Mouse (Mus musculus) thymus, adult 2 months (tissue): ENCODE measurements at regions not wholly inside any gene's neighbourhood (a gene's known extent, or its start where the extent isn't known, plus 50 kb on each side); places are given as distances from the start of the nearest gene placed in this dataset.

Experiments used
- DNase-seq: peaks from one replicate; pipeline ENCODE4 v3.0.0; 2021
- H3K27ac ChIP-seq: fragments of 200-500 bp; 2 replicates; pipeline ENCODE4 v1.5.1; 2012; ENCODE audit warnings: low read length, control low read depth; ENCODE audit not compliant: control insufficient read depth, insufficient read depth
- H3K27me3 ChIP-seq: fragments of 200-500 bp; 2 replicates; pipeline ENCODE4 v1.6.1; 2012; ENCODE audit warnings: mild to moderate bottlenecking, low read length, moderate library complexity, mixed read lengths; ENCODE audit not compliant: control insufficient read depth, insufficient read depth
- H3K36me3 ChIP-seq: fragments of 200-500 bp; 2 replicates; pipeline ENCODE4 v1.6.1; 2012; ENCODE audit warnings: mild to moderate bottlenecking, low read length, moderate library complexity; ENCODE audit not compliant: control insufficient read depth, insufficient read depth
- H3K4me1 ChIP-seq: fragments of 200-500 bp; replicated peaks from 2 replicates; pipeline ENCODE4 v1.6.1; 2012; ENCODE audit warnings: low read length; ENCODE audit not compliant: control insufficient read depth, insufficient read depth
- H3K4me3 ChIP-seq: fragments of 200-500 bp; 2 replicates; pipeline ENCODE4 v1.5.1; 2012; ENCODE audit warnings: mild to moderate bottlenecking, low read length, control low read depth, moderate library complexity; ENCODE audit not compliant: control insufficient read depth, insufficient read depth
- CTCF ChIP-seq: fragments of 200-500 bp; IDR thresholded peaks from 2 replicates; pipeline ENCODE4 v1.5.1; 2012; ENCODE audit warnings: mild to moderate bottlenecking, control low read depth, low read length, moderate library complexity, borderline replicate concordance; ENCODE audit not compliant: control insufficient read depth, poor library complexity, insufficient read depth; ENCODE audit errors: extremely low read depth
- POLR2A ChIP-seq: fragments of 200-500 bp; IDR thresholded peaks from 2 replicates; pipeline ENCODE4 v1.6.1; 2012; ENCODE audit warnings: mild to moderate bottlenecking, low read length, control low read depth, moderate library complexity; ENCODE audit not compliant: control insufficient read depth, poor library complexity, insufficient read depth; ENCODE audit errors: extremely low read depth
- WGBS: fragments of 180-500 bp; shearing (Covaris S2); methylation state at CpG from one replicate; pipeline ENCODE4 v1.1.7; 2018; 5-methylcytosine and 5-hydroxymethylcytosine counted together

- no peak overlapping the region for H3K4me3 ChIP-seq
- H3K27me3 ChIP-seq = no peaks in the 10 kb centered on the region
- no peaks in the 10 kb centered on the region for H3K36me3 ChIP-seq
- peak overlapping the region; percentile 35; the same call in 1 of the 2 replicates for H3K27ac ChIP-seq
- TF ChIP-seq POLR2A = no peak
- no peak for TF ChIP-seq CTCF
- 93% methylated on average over 3 of the region's 3 CpGs for WGBS
- peaks cover 19% of the 10 kb centered on the region for H3K4me1 ChIP-seq
- no peak for DNase-seq
Observed at GRCm38 (mm10) chr12:25240796-25241195, 143.9 kb upstream of the Id2 start.

DNA sequence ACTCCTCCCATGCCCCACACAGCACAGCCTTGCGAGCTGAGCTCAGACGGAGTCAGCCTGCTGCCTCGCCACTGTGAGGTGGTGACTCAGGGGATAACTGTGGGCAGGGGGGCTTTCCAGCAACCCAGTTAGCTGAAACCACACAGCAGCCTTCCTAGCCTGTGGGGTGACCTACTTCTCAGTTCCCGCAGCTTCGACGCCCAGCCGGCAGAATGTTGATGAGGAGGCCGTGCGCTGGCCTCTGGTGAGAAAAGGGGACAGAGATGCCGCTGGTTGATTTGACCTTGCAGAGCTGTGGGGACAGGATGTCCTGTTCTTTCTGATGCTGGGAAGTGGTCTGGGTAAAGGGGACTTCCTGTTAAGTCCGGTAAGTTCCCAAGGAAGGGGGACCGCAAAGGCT is 143.2 kb upstream of the Id2 start:
- peaks cover 19% of the 10 kb centered on the region for H3K4me1 ChIP-seq
- no peak overlapping the region; the same call in 1 of the 2 replicates for H3K27ac ChIP-seq
- no peak overlapping the region for H3K4me3 ChIP-seq
- 10% methylated on average over 12 of the region's 12 CpGs for WGBS
- peak; percentile 40 for DNase-seq
- TF ChIP-seq POLR2A (no peak), CTCF (no peak)
- H3K27me3 ChIP-seq = no peaks in the 10 kb centered on the region
- no peaks in the 10 kb centered on the region for H3K36me3 ChIP-seq

DNA sequence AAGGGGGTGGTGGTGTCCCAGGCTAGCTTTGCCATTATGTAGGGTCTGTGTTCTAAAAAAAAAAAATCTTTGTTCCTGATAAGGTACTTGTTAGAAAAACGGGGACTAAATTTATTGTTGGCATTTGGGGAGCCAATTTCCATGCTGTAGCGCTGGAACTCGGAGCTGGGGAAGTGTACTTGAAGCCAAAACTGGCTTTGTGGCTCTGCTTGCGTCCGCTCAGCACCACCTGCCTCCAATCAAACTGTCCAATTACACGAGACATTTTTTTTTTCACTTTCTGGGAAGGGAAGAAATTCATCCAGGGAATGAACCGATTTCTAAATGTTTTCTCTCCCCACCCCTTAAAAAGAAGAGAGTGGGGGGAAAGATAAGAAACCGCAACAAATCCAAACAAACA is 138.1 kb upstream of the Id2 start:
- no peaks in the 10 kb centered on the region for H3K27me3 ChIP-seq
- peaks cover 25% of the 10 kb centered on the region for H3K4me1 ChIP-seq
- no peaks in the 10 kb centered on the region for H3K36me3 ChIP-seq
- no peak for DNase-seq
- WGBS = 92% methylated on average over 8 of the region's 8 CpGs
- no peak overlapping the region for H3K4me3 ChIP-seq
- TF ChIP-seq CTCF (no peak), POLR2A (no peak)
- no peak overlapping the region for H3K27ac ChIP-seq

- Histone ChIP-seq H3K27ac (no peak overlapping the region), H3K27me3 (no peaks in the 10 kb centered on the region), H3K36me3 (no peaks in the 10 kb centered on the region), H3K4me1 (peaks cover 21% of the 10 kb centered on the region), H3K4me3 (no peak overlapping the region)
- TF ChIP-seq POLR2A (no peak), CTCF (no peak)
- no peak for DNase-seq
- 90% methylated on average over 3 of the region's 3 CpGs for WGBS
Observed at GRCm38 (mm10) chr12:25234636-25235035, 137.7 kb upstream of the Id2 start.

GRCm38 (mm10) chr12:25233027-25233535 is 136.1 kb upstream of the Id2 start:
- H3K36me3 ChIP-seq = no peaks in the 10 kb centered on the region
- H3K4me1 ChIP-seq = peaks cover 18% of the 10 kb centered on the region
- TF ChIP-seq CTCF (no peak), POLR2A (no peak)
- H3K27ac ChIP-seq = no peak overlapping the region
- DNase-seq = peak; percentile 29
- WGBS = 70% methylated on average over 4 of the region's 4 CpGs
- no peak overlapping the region for H3K4me3 ChIP-seq
- H3K27me3 ChIP-seq = no peaks in the 10 kb centered on the region

GRCm38 (mm10) chr12:25232358-25233026 is 135.6 kb upstream of the Id2 start:
- H3K27me3 ChIP-seq = no peaks in the 10 kb centered on the region
- H3K27ac ChIP-seq = no peak overlapping the region
- TF ChIP-seq POLR2A (no peak), CTCF (no peak)
- no peaks in the 10 kb centered on the region for H3K36me3 ChIP-seq
- WGBS = 59% methylated on average over 5 of the region's 5 CpGs
- peaks cover 18% of the 10 kb centered on the region for H3K4me1 ChIP-seq
- DNase-seq = no peak
- H3K4me3 ChIP-seq = no peak overlapping the region
